Mouse (Mus musculus) bone marrow, adult 2 months (tissue): Measurements from ENCODE around the gene Vstm2a. TPM values are rescaled to one million over a fixed set of nuclear protein-coding genes. Genes with fewer than 3 reads are reported as not detected.

ENCODE experiments used
- H3K27ac ChIP-seq: fragments of 200-500 bp; 2 replicates; pipeline ENCODE4 v1.5.1; 2012; ENCODE audit warnings: low read depth, mild to moderate bottlenecking, control low read depth, inconsistent platforms, low read length; ENCODE audit not compliant: control insufficient read depth, poor library complexity, insufficient read depth
- H3K4me1 ChIP-seq: fragments of 200-500 bp; 2 replicates; pipeline ENCODE4 v1.6.1; 2011; ENCODE audit warnings: low read length; ENCODE audit not compliant: control insufficient read depth, insufficient read depth
- H3K4me3 ChIP-seq: fragments of 200-500 bp; replicated peaks from 2 replicates; pipeline ENCODE3; 2011; ENCODE audit warnings: mild to moderate bottlenecking, low read depth, low read length, control low read depth; ENCODE audit not compliant: control insufficient read depth
- CTCF ChIP-seq: fragments of 200-500 bp; IDR thresholded peaks from 2 replicates; pipeline ENCODE4 v1.5.1; 2011; ENCODE audit warnings: low read length, control low read depth; ENCODE audit not compliant: control insufficient read depth, insufficient read depth
- POLR2A ChIP-seq: fragments of 200-500 bp; IDR thresholded peaks from 2 replicates; pipeline ENCODE4 v1.6.1; 2011; ENCODE audit warnings: low read depth, mild to moderate bottlenecking, control low read depth, low read length, borderline replicate concordance; ENCODE audit not compliant: control insufficient read depth
- WGBS: fragments of 180-500 bp; shearing (Covaris S2); methylation state at CpG from one replicate; pipeline ENCODE4 v1.1.7; 2018; 5-methylcytosine and 5-hydroxymethylcytosine counted together
- polyA plus RNA-seq: library from polyadenylated mRNA; stranded (reverse); fragments of >200 nt; gene quantifications from 2 replicates; pipeline ENCODE4 v1.2.4, GENCODE M21; 2011; ENCODE audit warnings: low replicate concordance; ENCODE audit not compliant: missing spikeins, insufficient read depth, insufficient read length

Gene Vstm2a
- polyA plus RNA-seq, 1 experiment = not detected

DNA sequence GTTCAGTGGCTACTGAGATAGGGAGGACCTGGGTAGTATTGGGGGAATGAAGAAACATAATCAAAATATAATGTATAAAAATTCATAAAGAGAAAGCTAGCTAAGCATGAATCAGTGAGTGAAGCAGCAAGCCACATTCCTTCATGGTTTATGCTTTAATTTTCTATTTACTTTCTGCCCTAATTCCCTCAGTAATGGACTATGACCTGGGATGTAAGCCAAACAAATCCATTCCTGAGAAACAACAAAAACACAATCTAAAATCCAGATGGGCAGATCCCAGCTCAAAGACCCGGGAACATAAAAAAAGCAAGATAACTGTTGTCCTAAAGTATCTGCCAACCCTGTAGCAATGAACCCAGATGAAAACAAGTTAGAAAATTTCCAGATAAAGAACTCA lies 39.0 kb downstream of the Vstm2a start:
- Histone ChIP-seq H3K4me1 (no peaks in the 10 kb centered on the region), H3K4me3 (no peak overlapping the region), H3K27ac (no peak overlapping the region)
- no peak for TF ChIP-seq CTCF
- no peak for TF ChIP-seq POLR2A
- 78% methylated on average over 1 of the region's 1 CpGs for WGBS

DNA sequence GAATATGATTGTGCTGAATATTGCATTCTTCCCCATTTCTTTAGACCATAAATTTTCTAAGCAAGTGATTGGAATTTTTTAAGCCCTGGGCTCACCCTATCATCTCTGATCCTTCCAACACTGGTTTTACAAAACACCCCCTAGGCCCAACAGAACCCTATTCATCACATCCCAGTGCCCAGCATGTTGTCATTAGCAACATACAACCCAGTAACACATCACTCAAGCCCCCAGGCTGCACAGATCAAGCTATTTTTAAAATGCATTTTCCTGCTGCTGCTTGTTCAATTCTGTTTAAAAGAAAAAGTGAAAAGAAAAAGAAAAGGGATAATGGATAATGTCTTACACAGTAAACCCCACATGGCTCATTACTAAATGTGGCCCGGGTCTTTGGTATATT lies 42.0 kb downstream of the Vstm2a start:
- no peak overlapping the region for H3K4me3 ChIP-seq
- no peak overlapping the region for H3K27ac ChIP-seq
- WGBS = 62% methylated on average over 1 of the region's 1 CpGs
- H3K4me1 ChIP-seq = no peaks in the 10 kb centered on the region
- TF ChIP-seq POLR2A (no peak), CTCF (no peak)

DNA sequence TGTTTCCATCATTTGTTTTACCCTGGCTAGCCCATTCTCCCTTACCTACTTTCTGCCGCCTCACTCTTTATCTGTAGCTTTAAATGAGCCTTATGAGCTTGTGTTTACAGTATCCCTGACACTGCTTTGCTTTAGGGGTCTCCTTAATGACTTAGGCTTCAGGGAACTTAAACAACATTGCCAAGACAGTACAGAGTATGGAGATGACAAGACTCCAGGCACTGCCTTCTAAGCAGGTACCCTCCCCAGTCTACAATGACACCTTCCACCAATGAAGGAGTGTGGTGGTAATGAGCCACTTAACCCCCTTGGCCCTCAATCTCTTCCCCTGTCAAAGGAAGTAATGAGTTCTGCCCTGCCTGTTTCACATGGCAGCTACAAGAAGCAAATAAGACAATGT lies 42.4 kb downstream of the Vstm2a start:
- no peak overlapping the region for H3K27ac ChIP-seq
- WGBS = 56% methylated on average over 1 of the region's 1 CpGs
- no peaks in the 10 kb centered on the region for H3K4me1 ChIP-seq
- TF ChIP-seq POLR2A = no peak
- no peak for TF ChIP-seq CTCF
- no peak overlapping the region for H3K4me3 ChIP-seq

DNA sequence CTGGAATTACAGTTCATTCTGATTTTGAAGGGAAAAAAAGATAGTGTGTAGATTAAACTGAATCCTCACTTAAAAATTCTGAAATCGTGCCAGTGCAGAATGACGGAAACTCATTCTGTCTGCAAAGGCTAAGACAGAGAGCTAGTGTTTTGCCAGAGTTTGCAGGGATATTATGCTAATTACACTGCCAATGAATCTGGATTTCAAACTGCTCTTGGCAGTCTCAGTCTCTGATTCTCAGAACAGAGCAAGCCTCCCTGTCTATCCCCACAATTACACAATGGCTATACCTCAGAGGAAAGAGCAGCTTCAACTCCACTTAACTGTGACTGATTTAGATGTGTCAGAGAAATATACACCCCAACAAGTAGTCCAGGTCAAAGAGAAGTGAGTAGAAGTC lies 43.2 kb downstream of the Vstm2a start:
- no peaks in the 10 kb centered on the region for H3K4me1 ChIP-seq
- 79% methylated on average over 2 of the region's 2 CpGs for WGBS
- TF ChIP-seq POLR2A (no peak), CTCF (no peak)
- no peak overlapping the region for H3K4me3 ChIP-seq
- H3K27ac ChIP-seq = no peak overlapping the region

DNA sequence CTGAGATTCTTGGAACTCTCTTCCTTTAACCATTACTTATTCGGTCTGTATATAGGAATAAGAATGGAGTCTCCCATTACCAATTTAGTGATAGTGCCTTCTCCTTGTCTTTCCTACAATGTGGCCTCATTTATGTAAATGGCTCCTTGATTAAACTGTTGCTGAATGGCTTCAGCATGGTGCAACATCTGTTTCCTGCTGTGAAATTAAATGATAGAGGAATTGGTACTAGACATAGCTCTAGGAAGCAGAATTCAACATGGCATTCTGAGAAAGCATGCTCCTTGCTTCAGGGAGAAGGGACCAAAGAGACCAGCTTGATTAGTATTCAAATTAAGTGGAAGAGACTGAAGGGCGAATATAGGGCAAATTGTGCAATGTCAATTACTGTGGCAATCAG lies 57.6 kb downstream of the Vstm2a start:
- WGBS = 75% methylated on average over 2 of the region's 2 CpGs
- H3K4me3 ChIP-seq = no peak overlapping the region
- no peaks in the 10 kb centered on the region for H3K4me1 ChIP-seq
- no peak overlapping the region for H3K27ac ChIP-seq
- no peak for TF ChIP-seq CTCF
- TF ChIP-seq POLR2A = no peak

DNA sequence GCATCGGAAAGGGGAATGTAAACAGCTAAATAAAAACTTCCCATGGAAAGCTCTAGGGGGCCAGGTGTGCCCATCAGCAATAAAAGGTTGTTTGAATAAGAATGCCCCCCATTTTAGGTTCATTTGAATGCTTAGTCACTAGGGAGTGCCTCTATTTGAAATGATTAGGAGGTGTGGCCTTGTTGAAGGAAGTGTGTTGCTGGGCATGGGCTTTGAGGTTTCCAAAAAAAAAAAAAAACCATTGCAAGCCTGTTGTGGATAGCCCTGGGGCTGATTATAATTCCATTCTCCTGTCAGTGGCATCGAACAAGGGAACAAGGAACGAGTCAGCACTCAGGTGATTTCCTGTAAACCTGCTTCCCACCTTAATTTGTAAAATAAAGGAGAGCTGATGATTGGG lies 87.7 kb downstream of the Vstm2a start:
- 37% methylated on average over 3 of the region's 3 CpGs for WGBS
- no peak overlapping the region for H3K27ac ChIP-seq
- no peaks in the 10 kb centered on the region for H3K4me1 ChIP-seq
- no peak overlapping the region for H3K4me3 ChIP-seq
- TF ChIP-seq POLR2A (no peak), CTCF (no peak)

DNA sequence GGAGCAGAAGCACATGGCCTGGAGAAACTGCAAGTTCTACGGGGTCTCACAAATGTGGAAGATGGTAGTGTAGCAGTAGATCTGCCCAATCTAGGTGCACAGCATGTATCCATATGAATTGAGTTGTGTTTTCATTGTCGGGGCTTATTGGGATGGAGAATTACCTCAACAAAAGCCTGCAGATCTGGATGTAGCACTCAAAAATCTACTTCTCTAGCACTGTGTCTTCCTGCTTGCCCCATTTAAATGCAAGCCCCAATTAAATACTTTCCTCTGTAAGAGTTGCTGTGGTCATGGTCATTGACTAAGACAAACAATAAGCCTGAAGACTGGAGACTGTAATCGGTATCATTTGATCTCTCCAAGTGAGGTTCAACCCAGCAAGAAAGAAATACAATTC lies 88.2 kb downstream of the Vstm2a start:
- Histone ChIP-seq H3K4me1 (no peaks in the 10 kb centered on the region), H3K27ac (no peak overlapping the region), H3K4me3 (no peak overlapping the region)
- TF ChIP-seq POLR2A (no peak), CTCF (no peak)
- WGBS = 69% methylated on average over 3 of the region's 3 CpGs

DNA sequence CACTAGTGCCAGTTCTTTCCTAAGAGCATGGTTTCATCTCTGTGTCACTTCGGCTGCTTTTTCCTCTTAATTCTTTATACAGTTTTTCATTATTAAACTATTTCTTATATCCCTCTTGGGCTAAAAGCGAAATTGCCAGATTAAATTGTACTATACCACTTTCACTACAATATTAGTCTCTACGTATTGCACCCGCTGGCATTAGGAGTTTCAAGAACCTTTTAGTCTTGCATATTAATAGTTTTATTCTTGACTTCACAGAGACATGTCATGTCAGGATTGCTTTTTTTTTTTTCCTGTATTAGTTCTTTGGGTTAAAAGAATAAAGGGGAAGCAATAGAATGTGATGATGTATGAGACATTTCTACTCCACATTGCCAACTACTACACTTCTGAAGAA lies 94.4 kb downstream of the Vstm2a start:
- 78% methylated on average over 4 of the region's 4 CpGs for WGBS
- Histone ChIP-seq H3K4me1 (no peaks in the 10 kb centered on the region), H3K27ac (no peak overlapping the region), H3K4me3 (no peak overlapping the region)
- TF ChIP-seq POLR2A (no peak), CTCF (no peak)

DNA sequence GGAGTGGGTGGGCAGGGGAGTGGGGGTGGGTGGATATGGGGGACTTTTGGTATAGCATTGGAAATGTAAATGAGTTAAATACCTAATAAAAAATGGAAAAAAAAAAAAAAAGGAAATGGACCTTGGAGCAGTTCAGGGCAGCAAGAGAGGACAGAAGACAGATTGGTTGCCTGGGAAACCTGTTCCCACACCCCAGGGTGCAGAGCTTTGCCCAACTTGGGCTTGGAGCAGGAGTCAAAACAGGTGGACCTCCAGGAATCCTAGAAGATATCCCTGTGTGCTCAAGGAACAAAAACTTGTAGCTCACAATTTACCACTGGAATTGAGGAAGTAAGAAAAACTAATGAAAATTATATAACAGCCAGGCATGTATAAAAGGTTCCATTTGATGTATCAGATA lies 96.8 kb downstream of the Vstm2a start:
- no peak overlapping the region for H3K27ac ChIP-seq
- no peak for TF ChIP-seq CTCF
- no peak for TF ChIP-seq POLR2A
- H3K4me1 ChIP-seq = no peaks in the 10 kb centered on the region
- no peak overlapping the region for H3K4me3 ChIP-seq
